Mouse (Mus musculus): ENCODE results near the gene Rgs7. TPM values are rescaled to one million over a fixed set of nuclear protein-coding genes. Genes with fewer than 3 reads are reported as not detected.

Gene Rgs7
- total RNA-seq, 2 experiments from 2014 or later = 20.2 to 21.7 TPM

DNA sequence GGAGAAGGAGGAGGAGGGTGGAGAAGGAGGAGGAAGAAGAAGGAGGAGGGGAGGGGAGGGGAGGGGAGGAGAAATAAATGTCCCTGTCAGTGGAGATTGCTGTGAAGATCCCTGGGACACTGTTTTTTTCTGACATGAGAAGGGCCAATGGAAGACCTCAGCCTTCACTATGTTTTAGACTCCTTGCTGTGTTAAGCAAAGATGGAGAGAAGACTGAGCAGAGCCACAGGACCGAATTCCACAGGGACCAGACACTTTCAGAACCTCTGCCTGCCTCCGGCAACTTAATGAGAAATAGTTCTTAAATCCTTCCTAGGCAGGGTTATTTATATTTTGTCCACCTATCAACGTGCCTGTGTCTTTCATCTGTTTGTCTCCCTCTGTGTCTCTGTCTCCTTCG lies 464.0 kb downstream of the Rgs7 start:
- no peak for DNase-seq

DNA sequence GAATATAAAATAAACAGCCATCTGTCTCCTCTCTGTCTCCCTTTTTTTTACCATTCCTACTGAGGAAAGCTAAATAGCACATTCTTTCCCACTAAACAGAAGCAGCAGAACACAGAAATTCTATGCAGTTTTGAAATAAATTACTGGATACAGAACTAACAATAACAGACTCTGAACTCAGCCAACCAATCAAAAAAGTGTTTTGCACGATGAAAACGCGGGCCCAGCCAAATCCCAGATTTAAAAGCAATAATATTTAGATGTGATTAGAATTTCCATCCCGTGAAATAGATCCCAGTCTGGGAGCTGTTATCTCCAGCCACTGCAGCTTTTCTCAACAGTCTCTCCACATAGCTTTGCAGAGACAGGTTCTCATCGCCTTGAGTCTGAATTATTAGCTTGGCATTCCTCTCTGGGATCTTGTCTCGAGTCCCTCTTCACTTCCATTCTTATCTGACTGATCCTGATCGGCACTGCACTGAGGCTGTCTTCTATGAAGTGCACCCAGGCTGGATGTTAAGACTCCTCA lies 466.5 kb downstream of the Rgs7 start:
- no peak for DNase-seq

DNA sequence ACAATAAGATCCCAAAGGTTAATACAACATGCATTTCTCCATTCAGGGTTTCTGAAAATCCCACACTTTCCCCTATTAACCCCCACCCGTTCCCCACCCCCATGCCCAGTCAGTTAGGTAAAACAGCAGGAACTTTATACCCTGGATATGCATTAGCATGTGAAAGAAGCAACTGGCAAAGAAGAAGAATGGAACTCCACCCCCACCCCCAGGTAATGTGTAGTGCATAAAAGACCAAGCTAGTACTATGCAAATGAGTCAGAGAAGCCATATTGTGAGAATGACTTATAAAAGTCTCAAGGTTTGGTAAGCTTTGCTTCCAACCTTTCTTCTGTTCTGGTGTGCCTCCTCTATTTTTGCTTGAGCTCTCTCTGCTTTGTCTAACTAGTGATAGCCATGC lies 468.2 kb downstream of the Rgs7 start:
- DNase-seq = no peak

Other genes starting within 250 kb of the Rgs7 start
- 10 to 100 TPM in 1 of 2 experiments, 1 to 10 TPM in 1; 5.9 to 12.2 TPM for gene Kmo, start 127.9 kb upstream of the Rgs7 start, total RNA-seq (2021)
- gene Fh1, start 133.1 kb upstream of the Rgs7 start, total RNA-seq (2021) = 100 to 1,000 TPM; 421 to 465 TPM
- 1 to 10 TPM; 5.1 to 5.5 TPM for gene Opn3, start 200.3 kb upstream of the Rgs7 start, total RNA-seq (2021)
- 1 to 10 TPM; 6.0 to 8.7 TPM for gene Chml, start 200.4 kb upstream of the Rgs7 start, total RNA-seq (2021)
- gene Wdr64, start 206.1 kb upstream of the Rgs7 start, total RNA-seq (2021) = not detected

All from adrenal gland, postnatal 10 days (tissue).